Mouse (Mus musculus): Measurements from ENCODE around the gene Plgrkt. TPM values are rescaled to one million over a fixed set of nuclear protein-coding genes. Genes with fewer than 3 reads are reported as not detected.

The Plgrkt gene
- polyA plus RNA-seq, 1 experiment from 2014 or later, result 92.6 TPM

DNA sequence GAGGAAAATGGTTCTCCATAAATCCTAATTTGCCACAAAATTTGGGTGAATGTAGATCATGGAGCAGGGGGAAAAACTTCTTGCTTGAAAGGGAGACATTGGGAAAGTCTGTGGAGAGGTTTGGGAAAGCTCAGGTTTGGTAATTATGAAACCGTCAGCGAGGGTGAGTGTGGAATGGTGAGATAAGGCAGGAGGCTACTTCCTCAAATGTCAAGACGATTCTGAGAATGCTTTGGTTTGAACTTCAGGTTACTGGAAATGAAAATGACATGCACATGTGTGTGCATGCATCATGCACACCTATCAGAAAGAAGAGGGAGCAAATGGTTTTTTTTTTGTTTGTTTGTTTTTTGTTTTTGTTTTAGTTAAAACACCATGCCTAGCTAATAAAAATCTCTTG, 33.3 kb upstream of the Plgrkt start:
- H3K4me1 ChIP-seq, result 0 out of 2 replicates have a peak, but pooled peaks cover 8% of the 10 kb centered on the region
- H3K4me3 ChIP-seq, result no peak overlapping the region
- no peak overlapping the region for H3K4me2 ChIP-seq
- no peaks in the 10 kb centered on the region for H3K27me3 ChIP-seq
- H3K27ac ChIP-seq, result no peak overlapping the region
- H3K9ac ChIP-seq, result no peak overlapping the region
- WGBS, result 65% methylated on average over 3 of the region's 3 CpGs
- peaks cover 9% of the 10 kb centered on the region; the same call in 1 of the 2 replicates for H3K9me3 ChIP-seq
- no peak for ATAC-seq (ENCODE audit: insufficient number of reproducible peaks, insufficient read depth, low FRiP score, low TSS enrichment, low read depth)
- no peaks in the 10 kb centered on the region for H3K36me3 ChIP-seq

DNA sequence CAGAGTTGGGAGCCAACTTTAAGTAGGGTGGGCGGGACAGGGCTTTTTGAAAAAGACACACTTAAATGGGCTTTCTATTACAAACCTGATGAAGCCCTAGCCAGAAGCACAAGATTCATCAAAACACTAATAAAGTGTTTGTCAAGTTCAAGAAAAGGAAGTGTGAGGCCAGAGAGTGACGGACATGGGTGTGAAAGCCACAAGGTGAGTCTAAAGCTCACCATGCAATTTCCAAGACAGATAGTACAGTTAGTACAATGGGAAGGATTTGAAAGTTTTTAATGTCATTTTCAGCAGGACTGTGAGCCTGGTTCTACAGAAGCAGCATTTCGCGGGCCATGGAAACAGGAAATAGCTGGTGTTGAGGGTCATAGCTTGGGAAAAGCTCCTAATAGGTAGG, 32.6 kb upstream of the Plgrkt start:
- H3K36me3 ChIP-seq, result no peaks in the 10 kb centered on the region
- H3K27ac ChIP-seq, result no peak overlapping the region
- peaks cover 9% of the 10 kb centered on the region; the same call in 1 of the 2 replicates for H3K9me3 ChIP-seq
- H3K4me2 ChIP-seq, result no peak overlapping the region
- no peak overlapping the region for H3K4me3 ChIP-seq
- H3K27me3 ChIP-seq, result no peaks in the 10 kb centered on the region
- no peak for ATAC-seq (ENCODE audit: insufficient number of reproducible peaks, insufficient read depth, low FRiP score, low TSS enrichment, low read depth)
- 0 out of 2 replicates have a peak, but pooled peaks cover 2% of the 10 kb centered on the region for H3K4me1 ChIP-seq
- 97% methylated on average over 4 of the region's 4 CpGs for WGBS
- H3K9ac ChIP-seq, result no peak overlapping the region

DNA sequence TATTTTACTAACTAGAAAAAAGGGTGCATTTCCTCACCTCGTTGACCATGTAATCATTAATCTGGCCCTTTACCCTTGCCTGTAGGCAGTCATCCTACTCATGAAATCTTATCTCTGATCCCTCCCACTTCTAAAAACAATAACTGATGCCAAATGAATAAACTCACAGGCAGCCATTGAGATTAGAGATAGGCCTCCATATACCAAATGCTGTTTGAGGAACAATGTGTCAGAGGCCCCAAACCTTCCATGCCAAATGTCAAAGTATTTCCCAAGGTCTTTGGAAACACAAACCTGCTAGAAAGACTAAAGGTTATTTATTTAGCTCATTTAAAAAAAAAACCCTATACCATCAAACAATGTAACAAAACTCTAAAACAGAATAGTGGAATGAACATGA, 29.2 kb upstream of the Plgrkt start:
- H3K36me3 ChIP-seq, result no peaks in the 10 kb centered on the region
- 60% methylated on average over 1 of the region's 1 CpGs for WGBS
- no peak for ATAC-seq (ENCODE audit: insufficient number of reproducible peaks, insufficient read depth, low FRiP score, low TSS enrichment, low read depth)
- no peak overlapping the region for H3K9ac ChIP-seq
- no peak overlapping the region for H3K4me2 ChIP-seq
- no peak overlapping the region for H3K4me3 ChIP-seq
- no peaks in the 10 kb centered on the region for H3K4me1 ChIP-seq
- no peaks in the 10 kb centered on the region for H3K27me3 ChIP-seq
- H3K9me3 ChIP-seq, result peaks cover 9% of the 10 kb centered on the region; the same call in 1 of the 2 replicates
- H3K27ac ChIP-seq, result no peak overlapping the region

DNA sequence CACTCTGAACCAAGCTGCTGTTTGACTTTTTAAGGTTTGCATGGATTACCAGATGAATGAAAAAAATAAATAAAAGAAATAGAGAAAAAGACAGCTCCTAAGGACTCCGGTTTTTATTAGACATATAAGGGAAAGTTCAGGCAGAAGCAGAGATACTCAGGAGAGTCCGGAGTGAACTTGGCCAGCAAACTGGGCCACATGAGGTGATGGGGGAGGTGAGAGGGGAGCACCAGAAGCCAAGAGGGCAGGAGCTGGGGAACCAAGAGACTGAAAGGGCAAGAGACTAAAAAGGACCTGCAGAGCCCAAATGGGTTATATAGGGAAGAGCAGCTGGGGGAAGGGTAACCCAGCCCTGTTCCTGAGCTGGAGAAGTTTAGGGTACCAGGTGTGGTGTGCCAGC, 27.5 kb upstream of the Plgrkt start:
- no peak overlapping the region for H3K27ac ChIP-seq
- no peak overlapping the region for H3K9ac ChIP-seq
- H3K4me2 ChIP-seq, result no peak overlapping the region
- no peaks in the 10 kb centered on the region for H3K4me1 ChIP-seq
- no peak overlapping the region for H3K4me3 ChIP-seq
- 92% methylated on average over 2 of the region's 2 CpGs for WGBS
- no peaks in the 10 kb centered on the region for H3K36me3 ChIP-seq
- peaks cover 9% of the 10 kb centered on the region; the same call in 1 of the 2 replicates for H3K9me3 ChIP-seq
- ATAC-seq (ENCODE audit: insufficient number of reproducible peaks, insufficient read depth, low FRiP score, low TSS enrichment, low read depth), result no peak
- no peaks in the 10 kb centered on the region for H3K27me3 ChIP-seq

DNA sequence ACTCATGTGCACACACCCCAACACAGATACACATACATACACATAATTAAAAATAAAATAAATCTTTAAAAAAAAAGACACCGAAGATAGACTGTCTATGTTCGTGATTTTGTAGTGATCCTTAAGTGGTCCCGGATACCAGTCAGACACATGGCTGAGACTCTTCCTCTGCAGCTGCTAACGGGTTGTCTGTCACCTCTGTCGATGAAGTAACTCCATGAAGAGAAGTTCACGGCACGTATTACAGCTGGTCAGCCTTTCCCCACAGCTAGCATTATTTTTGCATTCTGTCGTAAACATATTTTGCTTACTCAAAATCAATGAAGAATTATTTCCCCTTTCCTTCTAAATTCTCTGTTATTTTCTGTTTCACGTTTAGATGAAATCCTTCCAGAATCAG, 26.1 kb upstream of the Plgrkt start:
- ATAC-seq (ENCODE audit: insufficient number of reproducible peaks, insufficient read depth, low FRiP score, low TSS enrichment, low read depth), result no peak
- H3K27ac ChIP-seq, result no peak overlapping the region
- no peak overlapping the region for H3K9ac ChIP-seq
- H3K36me3 ChIP-seq, result no peaks in the 10 kb centered on the region
- no peak overlapping the region for H3K4me2 ChIP-seq
- WGBS, result 92% methylated on average over 9 of the region's 9 CpGs
- no peaks in the 10 kb centered on the region for H3K4me1 ChIP-seq
- H3K9me3 ChIP-seq, result peaks cover 5% of the 10 kb centered on the region; the same call in 1 of the 2 replicates
- H3K27me3 ChIP-seq, result no peaks in the 10 kb centered on the region
- H3K4me3 ChIP-seq, result no peak overlapping the region

DNA sequence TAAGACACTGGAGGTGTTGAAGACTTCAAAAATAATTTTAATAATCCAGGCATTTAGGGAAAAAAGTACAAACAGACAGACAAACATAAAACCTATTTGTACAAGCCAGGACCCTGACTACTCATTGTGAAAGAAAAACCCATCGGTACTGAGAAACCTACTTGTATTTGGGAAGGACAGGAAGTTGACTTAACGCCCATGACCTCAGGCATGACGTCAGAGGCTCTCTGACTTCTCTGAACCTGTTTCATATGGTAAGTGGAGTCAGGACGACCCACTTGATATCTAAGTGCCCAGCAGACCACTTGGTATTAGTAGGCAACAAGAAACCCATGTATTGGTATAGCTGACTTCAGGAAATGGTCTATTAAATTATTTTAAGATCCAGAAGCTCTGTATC, 24.1 kb upstream of the Plgrkt start:
- Histone ChIP-seq H3K36me3 (no peaks in the 10 kb centered on the region), H3K27ac (no peak overlapping the region), H3K4me3 (no peak overlapping the region), H3K27me3 (no peaks in the 10 kb centered on the region), H3K9ac (no peak overlapping the region), H3K4me2 (no peak overlapping the region), H3K4me1 (no peaks in the 10 kb centered on the region; the same call in 1 of the 2 replicates), H3K9me3 (no peaks in the 10 kb centered on the region)
- 55% methylated on average over 4 of the region's 4 CpGs for WGBS
- no peak for ATAC-seq (ENCODE audit: insufficient number of reproducible peaks, insufficient read depth, low FRiP score, low TSS enrichment, low read depth)

DNA sequence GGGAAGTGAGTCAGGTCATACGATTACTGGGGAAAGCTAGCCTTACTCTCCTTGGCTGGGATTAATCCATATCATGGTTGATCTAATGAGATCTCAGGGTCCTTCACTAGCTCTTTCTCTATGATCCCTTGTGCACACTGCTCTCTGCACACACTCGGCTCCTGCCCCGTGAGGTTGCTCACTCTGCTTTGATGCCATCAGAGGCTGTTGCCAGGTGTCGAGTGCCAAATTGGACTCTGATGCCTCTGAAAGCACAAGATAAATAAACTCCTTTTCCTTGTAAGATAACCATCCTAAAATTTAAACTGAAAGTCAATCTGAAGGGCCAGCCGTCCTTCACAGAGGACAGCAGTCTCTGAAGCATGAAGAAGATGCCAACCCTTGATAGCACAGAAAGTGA, 23.3 kb upstream of the Plgrkt start:
- H3K9me3 ChIP-seq, result no peaks in the 10 kb centered on the region
- H3K4me2 ChIP-seq, result no peak overlapping the region
- no peak overlapping the region for H3K27ac ChIP-seq
- ATAC-seq (ENCODE audit: insufficient number of reproducible peaks, insufficient read depth, low FRiP score, low TSS enrichment, low read depth), result no peak
- no peaks in the 10 kb centered on the region for H3K36me3 ChIP-seq
- H3K4me3 ChIP-seq, result no peak overlapping the region
- no peak overlapping the region for H3K9ac ChIP-seq
- H3K4me1 ChIP-seq, result no peaks in the 10 kb centered on the region; the same call in 1 of the 2 replicates
- H3K27me3 ChIP-seq, result no peaks in the 10 kb centered on the region
- 77% methylated on average over 5 of the region's 5 CpGs for WGBS

DNA sequence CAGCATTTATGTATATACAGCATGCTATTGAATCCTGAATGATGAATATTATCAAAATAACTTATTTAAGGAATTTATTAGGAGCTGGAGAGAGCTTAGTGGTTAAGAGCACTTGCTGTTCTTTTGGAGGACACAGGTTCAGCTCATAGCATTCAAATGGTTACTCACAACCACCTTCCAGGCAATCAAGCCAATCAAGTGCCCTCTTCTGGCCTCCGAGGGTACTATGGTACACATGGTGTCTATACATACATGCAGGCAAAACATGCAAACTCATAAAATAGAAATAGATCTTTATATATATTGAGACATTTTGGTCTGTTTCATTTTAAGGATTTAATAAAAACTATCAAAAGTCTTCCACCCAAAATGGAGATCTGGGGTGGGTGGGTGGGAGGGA, 21.6 kb upstream of the Plgrkt start:
- H3K27me3 ChIP-seq, result no peaks in the 10 kb centered on the region
- no peaks in the 10 kb centered on the region for H3K9me3 ChIP-seq
- H3K4me3 ChIP-seq, result no peak overlapping the region
- no peaks in the 10 kb centered on the region for H3K36me3 ChIP-seq
- ATAC-seq (ENCODE audit: insufficient number of reproducible peaks, insufficient read depth, low FRiP score, low TSS enrichment, low read depth), result no peak
- 85% methylated on average over 1 of the region's 1 CpGs for WGBS
- H3K27ac ChIP-seq, result no peak overlapping the region
- no peak overlapping the region for H3K4me2 ChIP-seq
- H3K9ac ChIP-seq, result no peak overlapping the region
- H3K4me1 ChIP-seq, result no peaks in the 10 kb centered on the region; the same call in 1 of the 2 replicates

DNA sequence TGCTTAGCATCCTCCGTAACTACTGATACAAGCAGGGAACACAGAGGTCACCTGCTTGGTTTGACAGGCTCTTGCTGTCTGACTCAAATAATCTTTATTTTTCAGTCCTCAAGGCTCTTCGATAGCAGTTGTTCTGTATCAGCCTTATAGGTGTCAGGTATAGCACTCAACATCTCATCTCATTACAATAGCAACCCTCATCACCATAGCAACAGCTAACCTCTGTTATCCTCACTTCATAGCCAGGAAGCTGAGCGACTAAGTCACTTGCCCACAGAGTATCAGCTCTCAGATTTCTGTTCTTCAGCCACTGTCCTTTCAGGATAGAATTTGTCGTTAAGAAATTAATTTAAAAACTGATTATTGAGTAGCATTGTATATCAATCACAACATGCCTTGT, 18.6 kb upstream of the Plgrkt start:
- Histone ChIP-seq H3K9me3 (no peaks in the 10 kb centered on the region), H3K4me2 (no peak overlapping the region), H3K4me1 (no peaks in the 10 kb centered on the region; the same call in 1 of the 2 replicates), H3K36me3 (no peaks in the 10 kb centered on the region), H3K4me3 (no peak overlapping the region), H3K27me3 (no peaks in the 10 kb centered on the region), H3K9ac (no peak overlapping the region), H3K27ac (no peak overlapping the region)
- ATAC-seq (ENCODE audit: insufficient number of reproducible peaks, insufficient read depth, low FRiP score, low TSS enrichment, low read depth), result no peak
- WGBS, result 87% methylated on average over 4 of the region's 4 CpGs

DNA sequence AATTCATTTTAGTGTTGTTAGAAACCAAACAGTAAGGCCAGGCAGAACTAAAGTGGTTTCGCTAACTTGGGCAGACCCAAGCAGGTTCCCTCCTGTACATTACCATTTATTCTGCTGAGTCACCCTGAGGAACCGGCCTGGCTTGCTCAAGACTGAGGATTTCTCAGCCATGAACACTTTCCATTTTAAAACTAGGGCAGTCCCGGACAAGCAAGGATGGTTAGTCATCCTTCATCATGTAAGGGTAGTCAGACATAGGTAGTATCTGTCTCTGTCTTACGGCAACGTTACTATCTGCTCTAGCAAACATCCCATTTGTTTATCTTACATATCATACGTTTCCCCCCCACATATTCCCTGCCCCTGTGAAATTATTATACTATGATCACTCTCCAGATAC, 17.8 kb upstream of the Plgrkt start:
- Histone ChIP-seq H3K27me3 (no peaks in the 10 kb centered on the region), H3K4me2 (no peak overlapping the region), H3K9me3 (no peaks in the 10 kb centered on the region), H3K27ac (no peak overlapping the region), H3K4me1 (no peaks in the 10 kb centered on the region; the same call in 1 of the 2 replicates), H3K36me3 (no peaks in the 10 kb centered on the region), H3K9ac (no peak overlapping the region), H3K4me3 (no peak overlapping the region)
- ATAC-seq (ENCODE audit: insufficient number of reproducible peaks, insufficient read depth, low FRiP score, low TSS enrichment, low read depth), result no peak
- 82% methylated on average over 6 of the region's 6 CpGs for WGBS

DNA sequence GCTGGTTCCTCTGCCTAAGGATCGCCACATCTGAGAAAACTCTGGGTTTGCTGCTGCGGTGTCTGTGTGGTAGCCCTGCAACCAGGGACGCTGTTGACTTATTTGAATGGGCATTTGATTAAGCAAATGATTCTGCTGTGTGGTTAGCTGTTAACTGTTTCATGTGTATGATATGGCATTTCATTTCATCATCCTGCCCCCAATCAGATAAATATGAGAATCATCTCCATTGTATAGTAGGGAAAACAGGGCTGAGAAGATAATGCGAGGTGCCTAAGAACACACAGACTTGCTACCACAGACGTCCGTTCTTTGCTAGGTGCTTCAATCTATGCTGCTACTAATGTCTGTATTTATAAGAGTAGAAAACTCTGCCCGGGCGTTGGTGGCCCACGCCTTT, 17.2 kb upstream of the Plgrkt start:
- Histone ChIP-seq H3K4me1 (no peaks in the 10 kb centered on the region; the same call in 1 of the 2 replicates), H3K27ac (no peak overlapping the region), H3K9me3 (no peaks in the 10 kb centered on the region), H3K27me3 (no peaks in the 10 kb centered on the region), H3K36me3 (no peaks in the 10 kb centered on the region), H3K4me2 (no peak overlapping the region), H3K9ac (no peak overlapping the region), H3K4me3 (no peak overlapping the region)
- ATAC-seq (ENCODE audit: insufficient number of reproducible peaks, insufficient read depth, low FRiP score, low TSS enrichment, low read depth), result no peak
- WGBS, result 84% methylated on average over 9 of the region's 9 CpGs

DNA sequence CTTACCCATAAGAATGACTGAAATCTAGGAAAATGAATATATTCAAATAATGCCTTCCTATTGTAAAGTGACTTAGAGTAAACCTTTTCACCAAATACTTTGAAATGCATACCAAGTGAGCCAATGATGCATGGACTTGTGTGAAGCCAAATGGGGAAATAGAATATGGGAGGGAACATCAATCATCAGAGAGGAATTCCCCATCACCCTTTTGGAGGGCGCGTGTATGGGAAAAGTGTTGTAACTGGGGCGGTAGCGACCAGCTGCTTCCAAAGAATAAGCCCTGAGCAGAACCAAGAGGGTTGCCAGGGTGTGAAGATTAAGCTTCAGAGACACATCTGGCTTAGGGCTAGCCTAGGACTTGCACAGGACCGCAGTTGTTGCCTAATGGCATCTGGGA, 16.2 kb upstream of the Plgrkt start:
- no peak for ATAC-seq (ENCODE audit: insufficient number of reproducible peaks, insufficient read depth, low FRiP score, low TSS enrichment, low read depth)

More for the DNA sequence above, 16.2 kb upstream of the Plgrkt start:
- Histone ChIP-seq H3K9ac (no peak overlapping the region), H3K27me3 (no peaks in the 10 kb centered on the region), H3K4me3 (no peak overlapping the region), H3K36me3 (no peaks in the 10 kb centered on the region), H3K4me1 (no peaks in the 10 kb centered on the region; the same call in 1 of the 2 replicates), H3K4me2 (no peak overlapping the region), H3K9me3 (no peaks in the 10 kb centered on the region), H3K27ac (no peak overlapping the region)
- 93% methylated on average over 5 of the region's 5 CpGs for WGBS

All from embryonic facial prominence, embryonic 13.5 days (tissue).